Comparison of ENCODE assay signal across 11 mouse cellular contexts in genomic region chr13:112661687-112662086, GRCm38 (mm10). TPM values are rescaled to one million over a fixed set of nuclear protein-coding genes. Genes with fewer than 3 reads are reported as not detected.
A peak's percentile ranks its signal among the peaks of the same experiment; 100 is the strongest.
DNase-seq lines count a peak whose midpoint lies in the region; ATAC-seq and TF ChIP-seq lines count a peak whose summit lies in the region.
"Had no signal": no experiment of that assay in that cellular context is flagged by ENCODE, and none has a peak within 500 bp of the region (broad histone marks: within the 10 kb centered on the region; RNA-seq: fewer than 3 reads in every experiment).

No protein-coding gene starts in this region.

- no peak overlapping the region; the same call in 1 of the 2 replicates for H3K4me2 ChIP-seq in forebrain, embryonic 11.5 days (ENCODE audit: low read depth, low read length, severe bottlenecking)
- peak overlapping the region; percentile 88 for H3K4me2 ChIP-seq in lung, embryonic 14.5 days
- peak overlapping the region; percentile 84; the same call in 1 of the 2 replicates for H3K4me2 ChIP-seq in limb, embryonic 14.5 days (replicated peaks; ENCODE audit: low read depth, low read length, severe bottlenecking)
- peak overlapping the region; percentile 91 for H3K4me2 ChIP-seq in myocyte (ENCODE audit: low read depth)

- H3K4me3 ChIP-seq in forebrain, embryonic 10.5 days = peak overlapping the region; percentile 84; the same call in 1 of the 2 replicates
- no peak overlapping the region for H3K4me3 ChIP-seq in forebrain, embryonic 11.5 days (ENCODE audit: low read depth, low read length)
- H3K4me3 ChIP-seq in lung, embryonic 14.5 days (ENCODE audit: low read depth, low read length) = peak overlapping the region; percentile 68; the same call in 1 of the 2 replicates
- H3K4me3 ChIP-seq in limb, embryonic 14.5 days (replicated peaks; ENCODE audit: low read length) = no peak overlapping the region
- H3K4me3 ChIP-seq in myocyte = peak overlapping the region; percentile 84
- H3K4me3 ChIP-seq in gastrocnemius, adult 2 months = no peak overlapping the region; the same call in 1 of the 2 replicates

- no peak for ATAC-seq in forebrain, embryonic 11.5 days (replicated peaks; ENCODE audit: low FRiP score)
- no peak for ATAC-seq in lung, embryonic 14.5 days (ENCODE audit: insufficient read depth)
- no peak for ATAC-seq in limb, embryonic 14.5 days (ENCODE audit: low FRiP score, low read depth)

- H3K9ac ChIP-seq in forebrain, embryonic 11.5 days (ENCODE audit: low read length) = no peak overlapping the region
- no peak overlapping the region; the same call in 1 of the 2 replicates for H3K9ac ChIP-seq in lung, embryonic 14.5 days
- H3K9ac ChIP-seq in limb, embryonic 14.5 days (ENCODE audit: low read depth, low read length, severe bottlenecking) = no peak overlapping the region

- TF ChIP-seq POLR2A in limb, embryonic 14.5 days (IDR thresholded peaks at IDR 0.05; ENCODE audit: borderline replicate concordance, extremely low read depth, insufficient read depth, insufficient read length) = no peak
- no peak for TF ChIP-seq POLR2A in myocyte (IDR thresholded peaks at IDR 0.05; ENCODE audit: insufficient read length, low read depth)

- H3K27me3 ChIP-seq in forebrain, embryonic 10.5 days (ENCODE audit: poor library complexity, severe bottlenecking) = no peaks in the 10 kb centered on the region
- H3K27me3 ChIP-seq in forebrain, embryonic 11.5 days (ENCODE audit: control insufficient read depth, insufficient read depth, low read length) = no peaks in the 10 kb centered on the region
- H3K27me3 ChIP-seq in lung, embryonic 14.5 days (ENCODE audit: insufficient read depth, low read length) = no peaks in the 10 kb centered on the region
- H3K27me3 ChIP-seq in limb, embryonic 14.5 days (ENCODE audit: control insufficient read depth, insufficient read depth, low read length) = no peaks in the 10 kb centered on the region
- H3K27me3 ChIP-seq in myocyte (ENCODE audit: control insufficient read depth, insufficient read depth, insufficient read length) = peaks cover 6% of the 10 kb centered on the region
- H3K27me3 ChIP-seq: Patski had no signal

- DNase-seq in forebrain, embryonic 10.5 days (ENCODE audit: extremely low spot score, low spot score) = no peak
- no peak for DNase-seq in forebrain, embryonic 11.5 days (ENCODE audit: low spot score)
- DNase-seq in lung, embryonic 14.5 days = no peak
- DNase-seq in lung, postnatal 4 days = no peak
- no peak for DNase-seq in limb, embryonic 14.5 days (ENCODE audit: low spot score)
- DNase-seq in gastrocnemius, postnatal 10 days = no peak
- DNase-seq in gastrocnemius, adult 2 months = no peak
- DNase-seq: cerebellum, adult 9-10 months; kidney, postnatal 10 days had no signal

- H3K4me1 ChIP-seq in forebrain, embryonic 10.5 days = peaks cover 15% of the 10 kb centered on the region
- no peaks in the 10 kb centered on the region; the same call in 1 of the 2 replicates for H3K4me1 ChIP-seq in forebrain, embryonic 11.5 days (replicated peaks; ENCODE audit: control insufficient read depth, insufficient read depth, low read length)
- no peaks in the 10 kb centered on the region for H3K4me1 ChIP-seq in lung, embryonic 14.5 days (ENCODE audit: insufficient read depth)
- peaks cover 4% of the 10 kb centered on the region for H3K4me1 ChIP-seq in limb, embryonic 14.5 days (ENCODE audit: control insufficient read depth, insufficient read depth, low read length)

- H3K79me2 ChIP-seq in myocyte (ENCODE audit: control insufficient read depth, insufficient read depth) = no peaks in the 10 kb centered on the region

- H3K36me3 ChIP-seq in forebrain, embryonic 10.5 days (replicated peaks) = no peaks in the 10 kb centered on the region
- no peaks in the 10 kb centered on the region for H3K36me3 ChIP-seq in forebrain, embryonic 11.5 days (ENCODE audit: control insufficient read depth, insufficient read depth, low read length)
- no peaks in the 10 kb centered on the region for H3K36me3 ChIP-seq in lung, embryonic 14.5 days (ENCODE audit: insufficient read depth)
- no peaks in the 10 kb centered on the region for H3K36me3 ChIP-seq in limb, embryonic 14.5 days (ENCODE audit: control insufficient read depth, insufficient read depth, low read length)
- H3K36me3 ChIP-seq in myocyte (ENCODE audit: control insufficient read depth, insufficient read depth) = no peaks in the 10 kb centered on the region

- WGBS in forebrain, embryonic 10.5 days = 78% methylated on average over 2 of the region's 2 CpGs
- 74% methylated on average over 2 of the region's 2 CpGs for WGBS in forebrain, embryonic 11.5 days
- WGBS in lung, embryonic 14.5 days = 71% methylated on average over 2 of the region's 2 CpGs
- 72% methylated on average over 2 of the region's 2 CpGs for whole genome bisulfite sequencing in limb, embryonic 14.5 days

- no peak overlapping the region for H3K27ac ChIP-seq in forebrain, embryonic 10.5 days
- no peak overlapping the region for H3K27ac ChIP-seq in forebrain, embryonic 11.5 days (ENCODE audit: low read depth, low read length)
- no peak overlapping the region for H3K27ac ChIP-seq in lung, embryonic 14.5 days (ENCODE audit: low read depth)
- no peak overlapping the region for H3K27ac ChIP-seq in limb, embryonic 14.5 days (replicated peaks; ENCODE audit: low read depth, low read length)
- no peak overlapping the region for H3K27ac ChIP-seq in gastrocnemius, adult 2 months

- no peak for TF ChIP-seq CTCF in lung, embryonic 14.5 days (IDR thresholded peaks at IDR 0.05; ENCODE audit: low read depth)
- TF ChIP-seq CTCF in gastrocnemius, adult 2 months (IDR thresholded peaks at IDR 0.05) = no peak

- H3K9me3 ChIP-seq in forebrain, embryonic 10.5 days = no peaks in the 10 kb centered on the region
- no peaks in the 10 kb centered on the region for H3K9me3 ChIP-seq in forebrain, embryonic 11.5 days (ENCODE audit: control insufficient read depth, low read length)
- no peaks in the 10 kb centered on the region for H3K9me3 ChIP-seq in lung, embryonic 14.5 days (ENCODE audit: low read depth, low read length)
- no peaks in the 10 kb centered on the region for H3K9me3 ChIP-seq in limb, embryonic 14.5 days (ENCODE audit: control insufficient read depth, low read length)

- peak overlapping the region; percentile 14 for H3ac ChIP-seq in myocyte (ENCODE audit: control insufficient read depth, insufficient read length)

- intact Hi-C loops in gastrocnemius, adult 2 months (cut with DNase I) = loop anchor here (5.0 kb wide), 1 partner anchor 266 kb away; the partner anchor contains the start of genes Dhx29 and Mtrex

TF ChIP-seq in myocyte, 11 proteins besides CTCF, POLR2A, EP300 and RAD21:
- TF ChIP-seq USF1 (IDR thresholded peaks at IDR 0.05; ENCODE audit: low read depth) (no peak), CEBPB (IDR thresholded peaks at IDR 0.05; ENCODE audit: insufficient read depth, poor library complexity, severe bottlenecking) (no peak), TCF3 (IDR thresholded peaks at IDR 0.05; ENCODE audit: insufficient read length, low read depth) (no peak), MYOG (IDR thresholded peaks at IDR 0.05; ENCODE audit: control insufficient read depth in 1 of 3, insufficient read depth in 1 of 3, insufficient read length in 2 of 3, low read depth in 2 of 3) (no peak), POLR2AphosphoS2 (IDR thresholded peaks at IDR 0.05; ENCODE audit: insufficient read length, low read depth) (no peak), REST (IDR thresholded peaks at IDR 0.05; ENCODE audit: insufficient read depth, insufficient read length) (no peak), MYOD1 (IDR thresholded peaks at IDR 0.05; ENCODE audit: control insufficient read depth in 1 of 3, insufficient read length in 2 of 3, low read depth in 2 of 3) (no peak), SRF (IDR thresholded peaks at IDR 0.05; ENCODE audit: control insufficient read depth, insufficient read length, low read depth) (no peak), MAX (IDR thresholded peaks at IDR 0.05; ENCODE audit: low read depth) (no peak), TCF12 (IDR thresholded peaks at IDR 0.05; ENCODE audit: insufficient read depth, poor library complexity, severe bottlenecking) (no peak), E2F4 (IDR thresholded peaks at IDR 0.05; ENCODE audit: insufficient read depth) (no peak)

RNA-seq across cellular contexts. Expression of gene Slc38a9, which starts 1.1 kb away (rescaled TPM):
- 12.3 and 12.5 TPM in 2 replicates for polyA plus RNA-seq in forebrain, embryonic 10.5 days (2016; fragmentation: Nextera tagmentation; extraction: Ambion mirVana)
- 19.0 and 19.5 TPM in 2 replicates for polyA plus RNA-seq in forebrain, embryonic 11.5 days (2014; fragmentation: Nextera tagmentation; extraction: Ambion mirVana)
- polyA plus RNA-seq in lung, embryonic 14.5 days (2014; fragmentation: Nextera tagmentation; extraction: Ambion mirVana) = 9.4 and 13.1 TPM in 2 replicates
- polyA plus RNA-seq in limb, embryonic 14.5 days (2012; rRNA removed) = 17.8 and 18.5 TPM in 2 replicates
- 16.3 and 18.3 TPM in 2 replicates for polyA plus RNA-seq in limb, embryonic 14.5 days (2014; fragmentation: Nextera tagmentation; extraction: Ambion mirVana)
- polyA plus RNA-seq in myocyte (2012; fragmentation: generic; extraction: Trizol) = 3.7 TPM
- total RNA-seq in gastrocnemius, postnatal 10 days (2021) = 1 to 10 TPM; 5.6 to 8.4 TPM
- 1 to 10 TPM; 6.9 to 8.1 TPM for total RNA-seq in gastrocnemius, adult 2 months (2021)

RNA-seq across cellular contexts. Expression of gene Ddx4, which starts 9.4 kb away (rescaled TPM):
- polyA plus RNA-seq in forebrain, embryonic 10.5 days (2016; fragmentation: Nextera tagmentation; extraction: Ambion mirVana) = 0.45 and 0.53 TPM in 2 replicates
- 0.81 and 0.84 TPM in 2 replicates for polyA plus RNA-seq in forebrain, embryonic 11.5 days (2014; fragmentation: Nextera tagmentation; extraction: Ambion mirVana)
- polyA plus RNA-seq in lung, embryonic 14.5 days (2014; fragmentation: Nextera tagmentation; extraction: Ambion mirVana) = 0.19 and 0.38 TPM in 2 replicates
- 0.56 and 0.73 TPM in 2 replicates for polyA plus RNA-seq in limb, embryonic 14.5 days (2012; rRNA removed)
- 0.48 and 0.96 TPM in 2 replicates for polyA plus RNA-seq in limb, embryonic 14.5 days (2014; fragmentation: Nextera tagmentation; extraction: Ambion mirVana)
- polyA plus RNA-seq in myocyte (2012; fragmentation: generic; extraction: Trizol) = not detected
- total RNA-seq in gastrocnemius, postnatal 10 days (2021) = under 1 TPM; 0.11 to 0.12 TPM
- total RNA-seq in gastrocnemius, adult 2 months (2021) = not detected
- polyA plus RNA-seq: Patski had no signal

Comparison
In these comparisons a context has a peak if more than half of its experiments do, and no peak if none do; other contexts are left out.
1. H3K4me3 ChIP-seq: peak in forebrain, embryonic 10.5 days (single experiment), lung, embryonic 14.5 days (single experiment) and myocyte (single experiment); none in forebrain, embryonic 11.5 days (single experiment), limb, embryonic 14.5 days (single experiment) and gastrocnemius, adult 2 months (single experiment).